Mouse (Mus musculus) thymus, postnatal 36 days (tissue): ENCODE results near the gene Dst.

Experiments
- DNase-seq, 2 experiments: peaks; one replicate each; pipeline ENCODE4 v3.0.0; 2022; ENCODE audit warnings: mixed read lengths in 2 of 2

The Dst gene

DNA sequence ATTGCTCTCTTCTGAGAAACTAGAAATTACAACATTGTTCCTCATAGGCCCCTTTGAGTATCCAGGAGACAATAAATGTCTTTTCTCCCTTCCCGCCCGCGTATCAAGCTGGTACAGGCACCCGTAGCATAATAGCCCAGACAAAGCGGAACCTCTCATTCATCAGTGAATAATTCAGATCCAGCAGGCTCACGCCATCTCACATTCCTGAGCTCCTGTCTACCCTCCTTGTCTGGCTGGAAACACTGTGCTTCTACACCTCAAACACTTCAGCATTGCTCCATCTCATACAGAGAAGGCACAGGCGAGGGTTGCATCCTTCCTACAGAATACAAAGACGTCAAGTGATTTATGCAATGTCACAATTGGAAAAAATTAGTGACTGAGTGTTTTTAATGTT lies 23.8 kb downstream of the Dst start:
- DNase-seq, result no peak

DNA sequence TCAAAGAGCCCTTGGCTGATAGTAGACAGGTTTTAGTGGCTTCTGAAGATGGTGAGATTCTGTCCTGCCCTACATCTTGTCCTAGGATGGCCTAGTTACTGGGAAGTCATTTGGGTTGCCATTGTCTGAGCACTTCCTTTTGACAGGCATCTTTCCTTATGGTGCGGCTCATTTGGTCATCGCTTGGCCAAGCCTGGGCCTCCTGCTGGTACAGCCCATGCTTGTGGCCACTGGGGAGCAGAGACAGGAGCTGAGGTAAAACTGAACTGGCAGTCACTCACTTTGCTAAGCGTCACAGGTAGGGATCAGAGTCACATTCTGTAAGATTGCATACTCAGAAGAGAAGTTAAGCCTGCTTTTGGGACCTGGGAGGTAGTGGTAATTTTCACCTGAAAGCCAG lies 24.2 kb downstream of the Dst start:
- DNase-seq, result no peak

DNA sequence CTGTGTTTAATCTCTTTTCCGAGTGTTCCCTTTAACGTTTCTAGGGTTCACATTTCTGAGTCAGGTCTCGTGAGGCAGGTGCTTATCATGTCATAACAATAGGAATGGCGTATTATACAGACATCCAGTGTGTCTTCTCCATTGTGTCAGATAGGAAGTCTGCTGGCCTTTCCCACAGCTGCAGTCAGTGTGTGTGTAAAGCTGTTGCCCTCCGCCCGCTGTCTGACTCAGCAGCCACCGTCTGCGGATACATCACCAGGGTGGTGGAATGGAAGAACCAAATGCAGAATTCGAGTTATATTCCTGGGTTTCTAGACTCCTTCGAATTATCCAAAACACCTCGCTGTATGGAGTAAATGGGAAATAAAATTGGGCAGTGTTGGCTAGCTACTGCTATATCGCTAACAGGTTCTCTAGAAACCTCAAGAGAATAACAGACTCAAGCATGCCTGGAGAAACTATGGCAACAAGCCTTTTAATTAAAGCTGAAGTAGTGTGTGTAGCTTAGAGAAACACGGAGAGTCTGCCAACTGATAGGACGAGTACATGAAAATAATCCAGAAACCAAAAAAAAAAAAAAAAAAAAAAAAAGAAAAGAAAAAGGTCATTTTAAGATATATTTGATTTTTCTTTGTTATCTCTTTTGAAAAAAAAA lies 24.9 kb downstream of the Dst start:
- no peak for DNase-seq

DNA sequence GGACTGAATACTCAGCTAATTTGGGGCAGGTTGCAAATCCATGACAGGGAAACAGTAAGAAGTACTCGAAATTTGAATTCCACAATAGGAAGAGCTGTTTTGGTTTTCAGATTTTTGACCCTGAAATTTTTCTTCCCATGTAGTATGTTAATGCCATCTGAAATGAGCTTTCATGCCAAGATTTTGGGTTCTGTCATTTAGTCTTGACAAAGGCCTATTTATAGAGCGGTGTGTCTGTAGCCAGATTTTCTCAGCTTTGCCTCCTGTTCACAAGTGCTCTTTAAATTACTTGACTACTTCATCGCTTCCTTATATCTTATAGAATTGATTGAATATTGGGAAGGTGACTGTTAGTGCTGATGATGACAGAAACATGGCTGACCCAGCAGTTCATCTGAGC lies 27.9 kb downstream of the Dst start:
- DNase-seq, result no peak

DNA sequence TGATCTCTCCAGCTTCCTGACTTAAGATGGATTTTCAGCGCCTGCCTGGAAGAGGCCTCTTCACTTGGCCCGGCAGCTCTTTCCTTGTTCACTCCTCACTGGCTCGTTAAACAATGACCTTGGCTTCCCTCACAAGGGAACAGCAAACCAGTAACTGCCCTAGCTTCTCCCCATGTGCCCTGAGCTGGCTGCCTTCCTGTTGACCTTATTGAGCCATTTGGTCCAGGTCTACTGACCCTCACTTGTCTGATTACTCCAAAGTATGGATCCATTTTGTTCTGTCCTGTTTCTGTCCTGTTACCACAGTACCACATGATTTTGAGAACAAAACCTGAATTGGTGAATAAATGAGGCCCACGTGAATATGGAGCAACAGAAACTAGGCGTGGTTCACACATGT lies 31.8 kb downstream of the Dst start:
- no peak for DNase-seq

DNA sequence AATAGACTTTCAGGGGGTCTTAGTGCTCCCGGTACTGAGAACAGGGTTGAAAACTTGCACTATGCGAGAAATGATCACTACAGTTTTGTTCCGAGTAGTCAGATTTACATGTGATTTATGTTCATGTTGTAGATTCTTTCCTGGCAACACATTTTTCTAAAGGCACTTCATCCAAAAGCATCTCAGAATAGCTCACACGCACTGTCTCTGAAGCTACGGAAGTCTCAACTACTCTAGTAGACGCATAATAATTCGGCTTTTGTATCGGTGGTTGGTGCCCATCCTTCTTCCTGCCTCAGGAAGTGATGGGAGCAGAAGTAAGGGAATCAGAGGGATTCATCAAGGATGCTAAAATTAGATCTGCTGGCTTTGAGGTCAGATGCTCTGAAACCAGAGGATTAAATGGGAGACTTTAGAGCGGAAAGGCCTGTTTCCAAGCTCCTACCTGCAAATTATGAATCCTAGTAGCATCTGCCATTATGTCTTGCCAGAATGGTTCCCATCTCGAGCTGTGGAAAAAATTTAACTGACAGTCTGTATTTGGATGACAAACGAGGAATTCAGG lies 32.4 kb downstream of the Dst start:
- no peak for DNase-seq

DNA sequence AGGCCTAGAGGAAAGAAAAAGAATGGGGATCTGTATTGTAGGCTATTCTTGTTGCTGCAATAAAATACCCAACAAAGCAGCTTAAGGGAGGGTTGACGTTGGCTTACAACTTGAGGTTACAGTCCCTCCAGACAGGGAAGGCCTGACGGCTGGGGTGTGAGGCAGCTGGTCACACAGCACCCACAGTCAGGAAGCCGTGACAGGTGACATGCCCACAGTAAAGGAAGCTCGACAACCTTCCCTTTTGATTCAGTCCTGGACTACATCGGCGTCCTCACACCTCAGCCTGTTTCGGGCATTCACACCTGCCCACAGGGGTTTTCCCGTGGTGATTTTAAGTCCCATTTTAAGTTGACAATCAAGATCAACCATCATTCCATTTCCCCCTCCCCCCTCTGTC lies 34.6 kb downstream of the Dst start:
- DNase-seq, result no peak

DNA sequence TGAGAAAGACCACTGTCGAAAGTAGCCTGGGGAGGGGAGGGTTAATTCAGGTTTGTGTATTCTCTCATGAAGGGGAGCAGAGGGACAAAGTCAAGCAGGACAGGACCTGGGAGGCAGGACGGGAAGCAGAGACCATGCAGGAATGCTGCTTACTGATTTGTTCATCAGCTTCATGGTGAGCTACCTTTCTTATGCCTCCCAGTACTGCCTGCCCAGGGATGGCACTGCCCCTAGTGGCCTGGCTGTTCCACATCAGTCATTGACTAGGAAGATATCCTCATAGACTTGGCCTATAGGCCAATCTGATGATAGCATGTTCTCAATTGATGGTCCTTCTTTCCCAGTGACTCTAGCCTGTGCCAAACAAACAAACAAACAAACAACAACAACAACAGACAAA lies 35.9 kb downstream of the Dst start:
- no peak for DNase-seq

DNA sequence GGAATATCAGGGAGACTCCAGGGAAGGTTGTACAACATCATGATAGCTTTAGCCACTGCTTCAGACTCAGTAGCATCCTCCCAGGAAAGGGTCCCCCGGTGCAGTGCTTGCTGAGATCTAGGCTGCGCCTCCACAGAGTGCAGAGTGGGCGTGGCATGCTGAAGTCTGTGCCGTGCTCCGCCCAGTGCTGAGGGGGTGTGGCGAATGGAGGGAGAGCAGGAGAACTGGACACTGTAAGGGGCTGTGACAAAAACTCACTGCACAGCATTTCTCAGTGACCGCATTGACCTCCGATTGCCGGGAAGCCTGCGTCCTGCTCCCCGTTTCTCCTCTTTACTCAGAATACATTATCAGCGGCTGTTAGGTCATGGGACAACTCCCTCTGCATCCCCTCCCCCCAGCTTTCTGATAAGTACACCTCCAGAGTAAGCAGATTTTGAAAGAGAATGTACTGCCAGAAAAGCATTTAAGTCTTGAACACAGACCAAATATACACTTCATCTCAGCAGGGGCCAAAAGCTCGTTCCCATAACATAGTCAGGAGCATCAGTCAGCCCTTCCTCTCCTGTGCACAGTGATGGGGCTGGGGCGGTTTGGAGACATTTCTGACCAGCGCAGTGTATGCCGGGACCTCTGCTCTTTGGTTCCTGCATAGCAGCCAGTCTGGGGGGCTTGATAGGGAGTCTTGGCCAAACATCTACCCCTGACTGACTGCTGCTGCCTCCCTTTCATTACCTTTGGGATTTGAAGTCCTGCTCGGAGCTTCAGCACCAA lies 37.1 kb downstream of the Dst start:
- DNase-seq, result peak in 1 of 2 experiments; percentile 17

DNA sequence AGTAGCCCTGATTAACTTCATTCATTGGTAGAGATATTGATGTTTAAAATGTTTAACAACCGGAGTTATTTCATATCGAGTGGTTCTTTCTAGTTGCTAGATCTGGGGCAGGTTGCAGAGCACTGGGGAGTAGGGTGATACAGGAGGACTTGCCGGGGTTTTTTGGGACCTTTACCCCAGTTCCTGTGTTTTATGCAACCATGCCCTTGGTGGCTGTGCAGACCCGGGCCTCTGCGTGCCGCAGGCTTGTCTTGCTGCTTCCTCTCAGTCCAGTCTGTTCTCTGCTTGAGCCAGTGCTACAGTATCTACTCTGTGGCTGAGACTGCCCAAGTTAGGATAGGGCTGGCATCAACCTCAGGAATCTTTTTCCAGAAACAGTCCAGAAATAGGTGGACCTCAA lies 37.7 kb downstream of the Dst start:
- no peak for DNase-seq

DNA sequence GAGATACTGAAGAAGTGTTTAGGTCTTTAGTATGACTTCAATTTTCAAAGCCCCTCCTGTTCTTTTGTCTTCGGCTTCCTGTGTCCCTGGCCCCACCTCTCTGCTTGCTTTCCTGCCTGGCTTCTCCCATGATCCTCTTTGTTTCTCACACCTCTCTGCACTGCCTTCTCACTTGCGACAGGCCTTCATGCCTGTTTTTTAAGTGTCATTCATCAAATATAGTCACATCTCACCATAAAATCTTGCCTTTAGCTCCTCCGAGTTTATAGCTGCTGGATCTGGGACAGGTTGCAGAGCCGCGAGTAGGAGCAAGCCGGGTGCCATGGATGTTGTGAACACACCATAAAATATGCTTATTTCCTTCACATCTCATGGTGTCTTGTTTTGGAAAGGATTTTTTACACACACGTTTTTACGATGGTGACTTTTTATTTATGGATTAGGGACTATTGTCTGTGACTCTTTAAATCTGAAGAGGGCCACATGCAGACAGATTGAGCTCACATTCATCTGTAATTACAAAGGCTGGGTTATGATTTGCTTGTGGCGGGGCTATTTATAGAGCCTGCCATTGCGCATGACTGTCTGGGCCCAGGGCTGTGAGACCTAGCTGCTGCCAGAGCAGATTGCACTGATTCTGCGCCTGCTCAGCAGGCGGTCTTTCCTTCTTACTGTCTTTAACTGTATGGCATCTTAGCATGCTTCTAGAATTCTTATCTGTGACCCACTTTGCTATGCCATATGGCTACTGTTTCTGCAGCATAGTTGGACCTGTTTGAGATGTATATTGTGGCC lies 38.8 kb downstream of the Dst start:
- DNase-seq, result no peak

DNA sequence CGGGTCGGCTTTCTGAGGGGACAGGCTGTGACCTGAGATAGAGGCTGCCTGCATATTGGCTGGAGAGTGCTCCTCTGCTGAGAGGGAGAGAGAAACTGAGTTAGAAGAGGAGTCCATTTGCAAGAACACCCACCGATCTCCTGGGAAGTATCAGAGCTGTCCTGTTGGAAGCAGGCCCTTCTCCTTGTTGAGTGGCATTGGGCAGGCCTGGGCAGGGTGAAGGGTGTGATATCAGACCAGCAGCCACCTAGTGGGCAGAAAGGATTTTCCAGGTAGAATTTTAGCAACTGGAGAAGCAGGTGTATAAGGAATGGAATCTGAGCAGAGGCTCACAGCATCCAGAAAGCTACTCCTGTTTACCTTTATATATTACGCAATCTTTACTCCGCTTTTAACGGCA lies 39.8 kb downstream of the Dst start:
- DNase-seq, result no peak

DNA sequence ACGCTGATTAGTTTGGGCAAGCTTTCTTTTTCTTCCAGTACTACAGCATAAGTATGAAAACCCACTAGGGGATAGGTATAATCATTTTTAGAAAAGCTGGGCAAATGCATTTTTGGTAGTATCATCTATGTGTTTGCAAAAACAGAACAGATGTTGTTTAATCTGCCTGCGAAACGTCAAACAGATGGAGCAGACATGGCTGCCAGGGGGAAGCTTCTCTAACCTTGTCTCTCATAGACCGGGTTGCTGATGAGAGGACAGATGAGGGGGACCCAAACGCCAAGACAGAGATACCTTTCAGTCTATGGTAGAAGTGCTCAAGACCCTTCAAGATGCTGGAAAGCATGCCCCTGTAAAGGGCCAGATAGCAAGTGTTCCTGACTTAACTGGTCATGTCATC lies 40.5 kb downstream of the Dst start:
- no peak for DNase-seq

DNA sequence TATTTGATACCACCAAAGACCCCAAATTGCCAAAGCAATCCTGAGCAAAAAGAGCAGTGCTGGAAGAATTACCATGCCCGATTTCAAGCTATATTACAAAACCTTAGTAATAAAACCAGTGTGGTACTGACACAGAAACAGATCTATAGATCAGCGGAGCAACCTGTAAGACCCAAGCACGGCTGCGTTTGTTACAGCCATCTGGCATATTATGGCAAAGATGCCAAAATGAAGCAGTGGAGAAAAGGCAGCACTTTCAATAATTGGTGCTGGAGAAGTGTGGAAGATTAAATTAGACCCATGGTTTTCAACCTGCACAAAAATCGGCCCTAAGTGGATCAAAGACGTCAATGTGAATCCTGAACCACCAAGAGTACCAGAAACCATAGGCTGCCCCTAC lies 47.6 kb downstream of the Dst start:
- no peak for DNase-seq

DNA sequence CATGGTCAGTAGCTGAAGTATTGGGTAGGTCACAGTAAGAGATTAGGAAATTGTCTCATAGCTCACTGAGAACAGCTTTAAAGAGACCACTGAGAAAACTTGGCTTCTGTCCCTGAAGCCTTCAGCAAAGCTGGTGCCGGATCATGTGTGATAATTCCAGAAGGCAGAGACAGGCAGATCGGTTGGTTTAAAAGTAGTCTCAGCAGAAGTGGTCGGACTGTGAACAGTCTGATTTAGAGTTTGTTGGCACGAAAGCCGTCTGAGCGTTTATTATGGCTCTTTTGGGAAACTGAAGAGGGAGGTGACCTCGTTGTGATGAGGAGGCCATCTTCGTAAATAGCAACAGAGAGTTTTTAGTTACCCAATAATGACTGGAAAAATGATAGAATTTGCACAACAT lies 52.4 kb downstream of the Dst start:
- DNase-seq, result no peak

DNA sequence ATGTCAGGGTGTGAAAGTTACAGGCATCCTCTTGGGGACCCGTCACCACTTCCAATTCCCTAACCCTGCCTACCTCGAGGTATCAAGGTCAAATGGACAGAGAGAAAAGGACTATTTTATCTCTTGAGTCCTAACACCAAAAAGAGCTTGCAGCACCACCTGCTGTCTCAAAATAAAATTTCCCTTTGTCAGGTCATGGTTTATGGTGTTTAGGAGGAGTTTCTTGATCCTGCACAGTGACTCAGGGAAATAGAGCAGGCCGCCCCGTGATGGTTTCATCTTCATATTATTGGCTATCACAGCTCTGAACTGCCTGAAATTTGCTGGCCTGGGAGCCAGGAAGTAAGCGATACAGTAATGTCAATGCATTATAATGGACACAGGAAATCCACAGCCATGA lies 56.6 kb downstream of the Dst start:
- DNase-seq, result no peak

DNA sequence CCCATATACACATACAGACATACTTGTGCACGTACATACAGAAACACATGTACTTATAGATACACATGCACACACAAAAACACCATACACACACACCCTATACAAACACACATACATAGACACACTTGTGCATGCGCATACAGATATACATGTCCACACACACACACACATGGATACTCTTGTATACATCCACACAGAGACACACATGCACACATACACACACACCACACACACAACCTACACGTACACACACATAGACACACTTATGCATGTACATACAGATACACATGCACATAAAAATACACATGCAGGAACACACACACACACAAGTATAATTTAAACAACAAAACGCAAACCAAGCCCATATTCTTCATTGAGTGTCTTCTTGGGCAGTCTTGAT lies 57.8 kb downstream of the Dst start:
- DNase-seq, result no peak

DNA sequence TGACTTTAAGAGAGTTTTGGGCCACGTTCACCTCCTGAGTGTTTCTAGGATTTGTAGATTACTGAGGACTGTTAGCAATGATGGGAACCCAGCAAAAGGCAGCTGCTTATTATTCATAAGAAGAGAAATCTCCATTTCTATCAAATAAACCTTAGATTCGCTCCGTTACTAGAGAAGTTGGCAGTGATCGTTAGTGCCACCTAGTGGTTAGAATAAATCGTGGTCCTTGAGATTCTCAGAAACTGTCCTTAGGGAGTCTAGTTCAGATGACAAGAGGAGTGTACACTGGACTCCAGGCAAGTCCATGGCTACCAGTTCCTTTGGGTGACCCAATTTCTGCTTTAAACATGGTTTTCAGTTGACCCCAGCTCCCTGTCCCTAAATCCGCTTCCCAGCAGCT lies 58.3 kb downstream of the Dst start:
- no peak for DNase-seq

DNA sequence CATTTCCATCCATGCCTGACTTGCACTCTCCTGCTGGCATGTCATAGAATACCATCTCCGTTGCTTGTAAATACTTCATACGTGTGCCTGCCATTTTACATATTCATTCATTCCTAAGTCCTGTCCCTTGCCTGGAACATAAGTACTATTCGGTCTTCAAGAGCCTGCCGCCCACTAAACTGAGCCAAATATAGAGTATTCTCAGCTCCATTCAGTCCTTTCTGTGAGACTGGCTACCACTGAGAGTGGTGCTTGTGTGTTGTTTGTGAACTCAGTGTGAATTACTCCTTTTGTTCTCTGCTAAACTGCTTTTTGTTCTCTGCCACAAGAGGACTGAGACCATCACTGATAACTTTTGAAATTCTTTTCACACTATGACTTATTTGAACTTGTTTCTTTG lies 59.2 kb downstream of the Dst start:
- DNase-seq, result no peak

DNA sequence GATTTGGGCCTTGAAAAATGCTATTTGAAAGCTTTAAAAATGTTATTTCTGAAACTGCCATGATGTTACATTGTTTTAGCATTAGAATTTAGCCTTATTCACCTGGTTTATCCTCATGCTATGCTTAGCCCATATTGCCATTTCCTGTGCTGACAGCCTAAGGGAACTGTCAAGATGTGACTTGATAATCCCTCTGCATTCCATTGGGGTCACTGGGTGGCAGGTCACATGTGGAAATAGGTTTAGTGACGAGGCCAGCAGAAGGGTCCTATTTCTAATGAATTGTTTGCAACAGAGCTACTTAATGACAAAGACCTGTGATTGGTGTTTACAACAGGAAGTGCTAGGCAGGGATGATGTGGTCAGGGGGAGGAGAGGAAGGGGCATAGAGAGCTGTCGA lies 61.9 kb downstream of the Dst start:
- no peak for DNase-seq

DNA sequence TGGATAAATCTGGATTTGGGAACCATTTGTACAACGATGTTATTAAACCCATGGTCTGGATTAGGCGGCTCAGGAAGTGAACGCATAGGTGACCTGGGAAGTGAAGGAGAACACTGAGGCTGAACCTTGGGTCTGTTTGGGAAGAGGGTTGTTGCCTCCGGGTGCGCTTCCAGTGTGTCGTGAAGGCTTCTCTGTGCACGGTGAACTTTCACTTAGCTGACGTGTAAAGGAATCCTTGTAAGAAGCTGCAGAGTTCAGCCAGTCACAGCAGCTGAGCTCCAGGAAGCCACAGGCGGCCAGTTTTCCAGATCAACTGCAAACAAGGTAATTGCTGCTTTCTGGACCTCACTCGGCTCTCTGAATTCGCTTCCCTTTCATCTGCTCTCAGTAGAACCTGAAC lies 66.4 kb downstream of the Dst start:
- no peak for DNase-seq

DNA sequence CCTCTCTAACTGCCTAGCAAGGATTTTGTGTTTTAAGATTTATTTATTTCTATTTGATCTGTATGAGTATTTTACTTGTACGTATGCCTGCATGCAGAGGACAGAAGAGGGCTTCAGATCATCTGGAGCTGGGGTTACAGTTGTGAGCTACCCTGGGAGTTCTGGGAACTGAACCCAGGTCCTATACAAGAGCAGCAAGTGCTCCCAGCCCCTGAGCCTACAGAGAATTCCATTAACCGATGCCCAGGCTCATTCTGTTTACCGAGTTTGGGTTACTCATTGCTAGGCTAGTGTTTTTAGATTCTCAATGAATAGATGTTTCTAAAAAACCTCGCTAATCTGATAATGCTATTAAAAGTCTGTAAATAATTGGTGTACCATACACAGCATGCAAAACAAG lies 67.3 kb downstream of the Dst start:
- no peak for DNase-seq

DNA sequence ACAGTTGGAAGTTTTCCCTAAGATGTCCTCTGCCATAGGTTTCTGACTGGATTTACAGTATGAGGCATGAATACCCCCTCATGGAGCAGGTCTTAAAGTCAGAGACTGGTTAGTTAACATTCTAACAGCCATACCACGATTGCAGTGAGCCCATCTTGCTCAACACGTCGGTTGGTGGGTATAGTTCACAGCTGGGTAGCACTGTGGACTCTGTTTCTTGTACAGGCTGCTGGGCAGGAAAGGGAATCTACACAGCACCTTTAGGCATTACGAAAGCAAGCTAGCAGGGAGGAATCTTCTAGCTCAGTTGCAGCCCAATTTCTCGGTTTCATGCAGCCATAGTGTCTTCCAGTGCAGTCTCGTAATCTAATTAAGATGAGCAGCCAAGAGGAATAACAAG lies 69.8 kb downstream of the Dst start:
- no peak for DNase-seq

DNA sequence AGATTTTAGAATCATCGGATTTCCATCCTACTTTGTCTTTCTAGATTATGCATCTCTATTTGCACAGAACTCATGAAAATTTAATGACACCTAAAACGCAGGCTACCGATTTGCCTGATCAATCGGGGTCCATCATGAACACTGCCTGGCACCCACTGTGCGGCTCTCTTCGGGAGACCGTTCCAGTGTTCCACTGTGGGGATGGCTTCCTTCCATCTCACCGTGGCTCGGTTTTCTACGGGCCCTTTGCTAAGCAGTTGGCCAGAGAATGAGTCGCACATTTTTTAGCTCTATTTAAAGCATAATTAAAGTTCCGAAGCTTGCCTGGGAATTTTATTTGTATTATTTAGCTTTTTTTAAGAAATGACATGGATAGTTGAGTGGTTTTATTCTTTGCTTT lies 72.4 kb downstream of the Dst start:
- no peak for DNase-seq
